ENCODE assay signal across 8 mouse cellular contexts in genomic region chr4:156109570-156110331, GRCm38 (mm10). TPM values are rescaled to one million over a fixed set of nuclear protein-coding genes. Genes with fewer than 3 reads are reported as not detected.
DNase-seq lines count a peak whose midpoint lies in the region; ATAC-seq and TF ChIP-seq lines count a peak whose summit lies in the region.

Gene 9430015G10Rik, plus strand, starts transcription at chr4:156109982.

- TF ChIP-seq RAD21 in MEL (IDR thresholded peaks at IDR 0.05; ENCODE audit: low read depth, low read length): no peak

- peak within 1 kb of the TSS; percentile 80 for H3K27ac ChIP-seq in MEL (ENCODE audit: control insufficient read depth, low read depth, low read length)
- H3K27ac ChIP-seq in cerebellum, adult 2 months (ENCODE audit: insufficient read depth, low read length): peak within 1 kb of the TSS; percentile 44; the same call in 1 of the 2 replicates
- peak within 1 kb of the TSS; percentile 88 for H3K27ac ChIP-seq in forebrain, postnatal 0 days (ENCODE audit: low read depth, low read length)
- peak within 1 kb of the TSS; percentile 94 for H3K27ac ChIP-seq in lung, embryonic 15.5 days

- H3K27me3 ChIP-seq in MEL (ENCODE audit: control insufficient read depth in 1 of 2, insufficient read depth in 2 of 2, low read length in 2 of 2): no peaks in the 10 kb centered on the region
- H3K27me3 ChIP-seq in cerebellum, adult 2 months (ENCODE audit: control insufficient read depth, insufficient read depth, low read length): no peaks in the 10 kb centered on the region
- H3K27me3 ChIP-seq in forebrain, postnatal 0 days (ENCODE audit: insufficient read depth, low read length): no peaks in the 10 kb centered on the region
- no peaks in the 10 kb centered on the region for H3K27me3 ChIP-seq in lung, embryonic 15.5 days

- H3K36me3 ChIP-seq in MEL (ENCODE audit: control insufficient read depth in 1 of 2, insufficient read depth in 2 of 2, low read length in 2 of 2): peaks cover 0 to 11% of the 10 kb centered on the region in 2 experiments; a peak in 2 of 4 replicates
- H3K36me3 ChIP-seq in forebrain, postnatal 0 days (ENCODE audit: insufficient read depth): peaks cover 3% of the 10 kb centered on the region; the same call in 1 of the 2 replicates
- H3K36me3 ChIP-seq in lung, embryonic 15.5 days: peaks cover under 1% of the 10 kb centered on the region; the same call in 1 of the 2 replicates

- peaks cover 13% of the 10 kb centered on the region for H3K79me2 ChIP-seq in MEL (ENCODE audit: control insufficient read depth, insufficient read depth, low read length, poor library complexity)

- peaks cover 2 to 4% of the 10 kb centered on the region in 2 experiments; a peak in 2 of 4 replicates for H3K4me1 ChIP-seq in MEL (ENCODE audit: control insufficient read depth in 1 of 2, insufficient read depth in 2 of 2, low read length in 2 of 2)
- no peaks in the 10 kb centered on the region for H3K4me1 ChIP-seq in cerebellum, adult 2 months (ENCODE audit: control insufficient read depth, insufficient read depth, low read length)
- H3K4me1 ChIP-seq in forebrain, postnatal 0 days (ENCODE audit: insufficient read depth): 0 out of 2 replicates have a peak, but pooled peaks cover 6% of the 10 kb centered on the region
- H3K4me1 ChIP-seq in lung, embryonic 15.5 days: peaks cover 10% of the 10 kb centered on the region; the same call in 1 of the 2 replicates

- TF ChIP-seq EP300 in MEL (IDR thresholded peaks at IDR 0.05; ENCODE audit: low read depth in 1 of 2, low read length in 2 of 2): no peak

- TF ChIP-seq POLR2A in MEL (IDR thresholded peaks at IDR 0.05; ENCODE audit: control insufficient read depth in 1 of 2, insufficient read depth in 1 of 2, low read depth in 1 of 2, low read length in 2 of 2, poor library complexity in 1 of 2): peak; percentile 64 to 86
- peak; percentile 79 for TF ChIP-seq POLR2A in cerebellum, adult 2 months (IDR thresholded peaks at IDR 0.05; ENCODE audit: borderline replicate concordance, insufficient read depth, low read length)

- H3K4me3 ChIP-seq in MEL (ENCODE audit: control insufficient read depth in 1 of 2, insufficient read depth in 1 of 2, low read depth in 2 of 2, low read length in 2 of 2): peak within 1 kb of the TSS; percentile 60 to 89
- peak within 1 kb of the TSS; percentile 87 for H3K4me3 ChIP-seq in cerebellum, adult 2 months (replicated peaks; ENCODE audit: insufficient read depth, low read depth, low read length)
- H3K4me3 ChIP-seq in forebrain, postnatal 0 days (ENCODE audit: low read depth, low read length): peak within 1 kb of the TSS; percentile 82
- H3K4me3 ChIP-seq in lung, embryonic 15.5 days: peak within 1 kb of the TSS; percentile 82

- no peaks in the 10 kb centered on the region for H3K9me3 ChIP-seq in MEL (replicated peaks; ENCODE audit: insufficient read depth, low read length)
- H3K9me3 ChIP-seq in forebrain, postnatal 0 days (ENCODE audit: low read length): no peaks in the 10 kb centered on the region
- H3K9me3 ChIP-seq in lung, embryonic 15.5 days: no peaks in the 10 kb centered on the region

- H3K4me2 ChIP-seq in forebrain, postnatal 0 days (ENCODE audit: low read depth): peak within 1 kb of the TSS; percentile 62
- peak within 1 kb of the TSS; percentile 60 for H3K4me2 ChIP-seq in lung, embryonic 15.5 days

- peak; percentile 99 for DNase-seq in MEL (ENCODE audit: low read depth, low spot score)
- peak; percentile 98 to 99 for DNase-seq in cerebellum, adult 2 months
- DNase-seq in forebrain, postnatal 0 days: peak; percentile 100
- DNase-seq in heart, postnatal 4 days: peak; percentile 98
- DNase-seq in layer of hippocampus, adult 8-10 months (ENCODE audit: low spot score in 2 of 2): peak; percentile 98
- peak; percentile 98 for DNase-seq in ovary, adult 18-20 months (ENCODE audit: low spot score)
- DNase-seq in thymus, postnatal 0 days (ENCODE audit: low spot score): peak; percentile 99

- under 1% methylated on average over 60 of the region's 60 CpGs for WGBS in cerebellum, adult 2 months
- 1% methylated on average over 60 of the region's 60 CpGs for WGBS in forebrain, postnatal 0 days
- WGBS in lung, embryonic 15.5 days: under 1% methylated on average over 60 of the region's 60 CpGs

- peak within 1 kb of the TSS; percentile 89 for H3K9ac ChIP-seq in MEL (ENCODE audit: control insufficient read depth, low read depth, low read length, poor library complexity, severe bottlenecking)
- peak within 1 kb of the TSS; percentile 73 for H3K9ac ChIP-seq in forebrain, postnatal 0 days
- H3K9ac ChIP-seq in lung, embryonic 15.5 days: peak within 1 kb of the TSS; percentile 96

- peak; percentile 97 for ATAC-seq in forebrain, postnatal 0 days
- peak; percentile 97 for ATAC-seq in lung, embryonic 15.5 days (ENCODE audit: borderline replicate concordance, extremely low read depth, low FRiP score, low TSS enrichment)

- TF ChIP-seq CTCF in MEL (IDR thresholded peaks at IDR 0.05 in 2 of 3, conservative IDR thresholded peaks at IDR 0.05 in 1 of 3; ENCODE audit: control insufficient read depth in 1 of 3, insufficient read depth in 1 of 3, low read depth in 2 of 3, low read length in 3 of 3, poor library complexity in 1 of 3, severe bottlenecking in 1 of 3): no peak
- no peak for TF ChIP-seq CTCF in cerebellum, adult 2 months (IDR thresholded peaks at IDR 0.05; ENCODE audit: borderline replicate concordance, insufficient read depth, low read depth, low read length)
- peak; percentile 55 for TF ChIP-seq CTCF in forebrain, postnatal 0 days (IDR thresholded peaks at IDR 0.05; ENCODE audit: low read depth)

TF ChIP-seq in MEL, 35 proteins besides CTCF, POLR2A, EP300 and RAD21 (continues in another document):
- no peak for TF ChIP-seq MEF2A (IDR thresholded peaks at IDR 0.05; ENCODE audit: extremely low read depth, insufficient replicate concordance, low read depth, low read length, poor library complexity, severe bottlenecking)
- TF ChIP-seq SMC3 (IDR thresholded peaks at IDR 0.05; ENCODE audit: low read depth, low read length): no peak
- no peak for TF ChIP-seq TAL1 (IDR thresholded peaks at IDR 0.05; ENCODE audit: low read length)
- no peak for TF ChIP-seq UBTF (IDR thresholded peaks at IDR 0.05; ENCODE audit: borderline replicate concordance, insufficient read depth, low read depth, low read length)
- TF ChIP-seq RCOR1 (IDR thresholded peaks at IDR 0.05; ENCODE audit: low read depth, low read length): no peak
- TF ChIP-seq TBP (IDR thresholded peaks at IDR 0.05; ENCODE audit: low read depth, low read length): peak; percentile 60; the same call in 1 of the 2 replicates
- TF ChIP-seq MAFK (IDR thresholded peaks at IDR 0.05; ENCODE audit: borderline replicate concordance, low read depth, low read length): no peak
- peak; percentile 78; the same call in 1 of the 2 replicates for TF ChIP-seq POLR2AphosphoS2 (IDR thresholded peaks at IDR 0.05; ENCODE audit: low read length)
- no peak for TF ChIP-seq ZKSCAN1 (IDR thresholded peaks at IDR 0.05; ENCODE audit: low read depth, low read length)
- TF ChIP-seq ELF1 (IDR thresholded peaks at IDR 0.05; ENCODE audit: low read depth, low read length): peak; percentile 76; the same call in 1 of the 2 replicates
- TF ChIP-seq BHLHE40 (IDR thresholded peaks at IDR 0.05; ENCODE audit: borderline replicate concordance, low read depth, low read length): no peak
- TF ChIP-seq USF1 (IDR thresholded peaks at IDR 0.05; ENCODE audit: low read depth, low read length): no peak
- no peak; the same call in 1 of the 2 replicates for TF ChIP-seq GABPA (IDR thresholded peaks at IDR 0.05; ENCODE audit: low read depth, low read length)
- TF ChIP-seq POLR2AphosphoS5 (IDR thresholded peaks at IDR 0.05; ENCODE audit: borderline replicate concordance, low read depth, low read length): no peak
- no peak for TF ChIP-seq E2F4 (IDR thresholded peaks at IDR 0.05; ENCODE audit: borderline replicate concordance, low read depth, low read length)
- no peak for TF ChIP-seq JUND (IDR thresholded peaks at IDR 0.05; ENCODE audit: low read depth, low read length)
- TF ChIP-seq NRF1 (IDR thresholded peaks at IDR 0.05; ENCODE audit: insufficient read depth, low read depth, low read length, poor library complexity, severe bottlenecking): peak; percentile 59
- TF ChIP-seq ETS1 (IDR thresholded peaks at IDR 0.05; ENCODE audit: low read depth, low read length): no peak; the same call in 1 of the 2 replicates
- TF ChIP-seq CHD1 (IDR thresholded peaks at IDR 0.05; ENCODE audit: low read depth, low read length): no peak
- TF ChIP-seq ZMIZ1 (IDR thresholded peaks at IDR 0.05; ENCODE audit: low read depth, low read length): peak; percentile 53; the same call in 1 of the 2 replicates
- no peak for TF ChIP-seq GATA1 (IDR thresholded peaks at IDR 0.05; ENCODE audit: low read depth, low read length)
- TF ChIP-seq MYC (IDR thresholded peaks at IDR 0.05; ENCODE audit: low read depth, low read length): peak; percentile 8; the same call in 1 of the 2 replicates
- TF ChIP-seq CHD2 (IDR thresholded peaks at IDR 0.05; ENCODE audit: low read length): peak; percentile 76; the same call in 1 of the 2 replicates
- peak; percentile 81 for TF ChIP-seq SIN3A (IDR thresholded peaks at IDR 0.05; ENCODE audit: low read length)
- peak; percentile 94 for TF ChIP-seq HCFC1 (IDR thresholded peaks at IDR 0.05; ENCODE audit: low read depth, low read length)
- TF ChIP-seq MAX (IDR thresholded peaks at IDR 0.05; ENCODE audit: low read length): no peak
- peak; percentile 24 for TF ChIP-seq MXI1 (IDR thresholded peaks at IDR 0.05; ENCODE audit: low read depth, low read length)
- TF ChIP-seq MYB (IDR thresholded peaks at IDR 0.05; ENCODE audit: low read depth, low read length): peak; percentile 81
- peak; percentile 73 for TF ChIP-seq NELFE (IDR thresholded peaks at IDR 0.05; ENCODE audit: low read depth, low read length)
- TF ChIP-seq KAT2A (conservative IDR thresholded peaks at IDR 0.05; ENCODE audit: low read depth, low read length): peak; percentile 99

RNA-seq across cellular contexts. Expression of gene 9430015G10Rik, which starts in this region (rescaled TPM):
- total RNA-seq in MEL (2012; rRNA removed): 27.5 and 28.7 TPM in 2 replicates
- 10 to 100 TPM in 1 of 2 experiments, not detected in 1; 52.9 TPM for polyA plus RNA-seq in MEL (2012; ENCODE audit: insufficient read depth in 1 of 2, insufficient read length in 2 of 2, low read depth in 1 of 2, low replicate concordance in 2 of 2, missing spikeins in 1 of 2)
- 32.6 and 34.3 TPM in 2 replicates for polyA plus RNA-seq in cerebellum, adult 2 months (2012; rRNA removed)
- 22.8 and 28.3 TPM in 2 replicates for total RNA-seq in forebrain, postnatal 0 days (2014; rRNA removed)
- 18.3 and 22.3 TPM in 2 replicates for polyA plus RNA-seq in forebrain, postnatal 0 days (2015; fragmentation: Nextera tagmentation; extraction: Ambion mirVana)
- total RNA-seq in heart, postnatal 4 days (2021): 1 to 10 TPM; 7.3 to 9.4 TPM
- total RNA-seq in layer of hippocampus, adult 8-10 months (2022): 10 to 100 TPM; 28.2 to 49.7 (median 35.9) TPM
- polyA plus RNA-seq in lung, embryonic 15.5 days (2015; fragmentation: Nextera tagmentation; extraction: Ambion mirVana): 40.2 and 43.4 TPM in 2 replicates
- 16.3 and 17.5 TPM in 2 replicates for polyA plus RNA-seq in thymus, postnatal 0 days (2015; fragmentation: Nextera tagmentation; extraction: Ambion mirVana)

Comparison
In these comparisons a context has a peak if more than half of its experiments do, and no peak if none do; other contexts are left out.
1. Peak in every context shown above with its lines: DNase-seq, ATAC-seq, H3K4me3 ChIP-seq and H3K27ac ChIP-seq.
2. H3K27ac ChIP-seq: peak in every context shown above with its lines; median percentile 94 in lung, embryonic 15.5 days; 88 in forebrain, postnatal 0 days; 80 in MEL; 44 in cerebellum, adult 2 months.